Mouse (Mus musculus): ENCODE results near the gene Ankra2. TPM values are rescaled to one million over a fixed set of nuclear protein-coding genes. Genes with fewer than 3 reads are reported as not detected.

Gene Ankra2
- polyA plus RNA-seq, 1 experiment from 2014 or later = 29.7 TPM

DNA sequence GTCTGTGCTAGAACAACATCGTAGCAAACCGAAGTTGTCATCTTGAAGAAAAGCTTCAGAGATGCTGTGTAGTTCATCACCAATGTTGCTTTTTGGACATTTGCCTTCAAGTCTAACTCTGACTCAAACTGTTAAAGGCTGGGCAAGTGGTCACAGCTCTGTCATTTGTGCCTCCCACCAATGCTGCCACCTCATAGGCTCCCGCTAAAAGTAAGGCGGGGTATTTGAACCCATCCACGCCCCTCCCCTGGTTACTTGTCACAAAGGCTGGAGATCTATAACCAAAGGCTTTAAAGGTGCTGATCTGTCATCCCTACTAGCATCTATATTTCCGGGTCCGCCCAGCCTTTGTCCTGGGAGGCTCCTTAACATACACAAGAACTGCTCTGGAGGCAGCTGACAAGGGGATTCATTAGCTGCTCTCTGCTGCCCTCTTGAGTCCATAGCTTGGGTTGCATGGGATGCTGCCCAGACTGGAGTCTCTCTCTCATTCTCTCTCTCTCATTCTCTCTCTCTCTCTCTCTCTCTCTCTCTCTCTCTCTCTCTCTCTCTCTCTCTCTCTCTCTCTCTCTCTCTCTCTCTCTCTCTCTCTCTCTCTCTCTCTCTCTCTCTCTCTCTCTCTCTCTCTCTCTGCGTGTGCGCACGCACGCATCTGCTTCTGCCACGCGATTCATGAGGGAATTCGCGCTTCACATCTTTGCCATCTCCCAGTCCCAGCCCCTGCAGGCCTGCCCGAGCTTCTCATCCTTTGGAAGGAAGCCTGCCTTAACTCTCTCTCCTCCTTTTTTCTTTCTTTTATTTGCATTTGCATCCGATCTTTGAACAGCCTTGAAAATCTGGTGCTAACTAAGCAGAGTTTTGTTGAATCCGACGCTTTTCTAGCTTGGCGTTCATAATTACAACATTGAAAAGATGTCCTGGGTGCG is 36.2 kb downstream of the Ankra2 start:
- H3K4me2 ChIP-seq (ENCODE audit: low read depth, low read length) = no peak overlapping the region
- H3K27me3 ChIP-seq (ENCODE audit: control insufficient read depth, insufficient read depth, low read length) = no peaks in the 10 kb centered on the region
- H3K4me3 ChIP-seq (ENCODE audit: low read depth, low read length) = no peak overlapping the region
- H3K9me3 ChIP-seq (replicated peaks; ENCODE audit: control insufficient read depth, low read length) = no peaks in the 10 kb centered on the region
- 56% methylated on average over 21 of the region's 21 CpGs for WGBS
- H3K27ac ChIP-seq (replicated peaks; ENCODE audit: low read depth, low read length) = no peak overlapping the region
- H3K36me3 ChIP-seq (replicated peaks; ENCODE audit: control insufficient read depth, insufficient read depth, low read depth, low read length) = no peaks in the 10 kb centered on the region
- H3K9ac ChIP-seq (replicated peaks; ENCODE audit: low read length) = peak overlapping the region; percentile 22; the same call in 1 of the 2 replicates
- H3K4me1 ChIP-seq (ENCODE audit: control insufficient read depth, insufficient read depth, low read length) = no peaks in the 10 kb centered on the region
- ATAC-seq (replicated peaks; ENCODE audit: insufficient number of reproducible peaks, low FRiP score, low TSS enrichment, low read depth) (peak; percentile 60; the same call in 1 of the 2 replicates), DNase-seq (ENCODE audit: low spot score) (peak; percentile 94)

DNA sequence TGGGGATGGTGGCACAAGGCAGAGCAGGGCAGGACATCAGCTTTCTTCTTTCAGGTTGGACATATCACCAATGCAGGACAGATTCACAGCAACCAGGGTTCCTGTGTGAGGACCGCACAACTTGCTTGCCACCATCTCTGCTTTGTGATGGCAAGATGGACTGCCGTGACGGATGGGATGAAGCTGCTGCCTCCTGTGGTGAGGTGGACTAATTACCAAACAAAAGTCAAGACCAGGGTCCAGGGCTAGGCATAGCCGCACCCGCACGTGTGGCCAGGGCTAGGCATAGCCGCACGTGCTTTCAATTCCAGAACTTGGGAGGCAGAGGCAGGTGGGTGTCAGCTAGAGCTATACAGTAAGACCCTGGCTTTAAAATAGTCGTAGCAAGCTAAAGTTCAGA is 42.4 kb downstream of the Ankra2 start:
- H3K36me3 ChIP-seq (replicated peaks; ENCODE audit: control insufficient read depth, insufficient read depth, low read depth, low read length) = no peaks in the 10 kb centered on the region; the same call in 1 of the 2 replicates
- no peak overlapping the region for H3K4me2 ChIP-seq (ENCODE audit: low read depth, low read length)
- H3K4me1 ChIP-seq (ENCODE audit: control insufficient read depth, insufficient read depth, low read length) = no peaks in the 10 kb centered on the region
- H3K9ac ChIP-seq (replicated peaks; ENCODE audit: low read length) = no peak overlapping the region
- H3K27me3 ChIP-seq (ENCODE audit: control insufficient read depth, insufficient read depth, low read length) = no peaks in the 10 kb centered on the region
- WGBS = 90% methylated on average over 9 of the region's 9 CpGs
- no peak for ATAC-seq (replicated peaks; ENCODE audit: insufficient number of reproducible peaks, low FRiP score, low TSS enrichment, low read depth)
- H3K27ac ChIP-seq (replicated peaks; ENCODE audit: low read depth, low read length) = no peak overlapping the region
- no peak overlapping the region for H3K4me3 ChIP-seq (ENCODE audit: low read depth, low read length)
- H3K9me3 ChIP-seq (replicated peaks; ENCODE audit: control insufficient read depth, low read length) = no peaks in the 10 kb centered on the region
- no peak for DNase-seq (ENCODE audit: low spot score)

DNA sequence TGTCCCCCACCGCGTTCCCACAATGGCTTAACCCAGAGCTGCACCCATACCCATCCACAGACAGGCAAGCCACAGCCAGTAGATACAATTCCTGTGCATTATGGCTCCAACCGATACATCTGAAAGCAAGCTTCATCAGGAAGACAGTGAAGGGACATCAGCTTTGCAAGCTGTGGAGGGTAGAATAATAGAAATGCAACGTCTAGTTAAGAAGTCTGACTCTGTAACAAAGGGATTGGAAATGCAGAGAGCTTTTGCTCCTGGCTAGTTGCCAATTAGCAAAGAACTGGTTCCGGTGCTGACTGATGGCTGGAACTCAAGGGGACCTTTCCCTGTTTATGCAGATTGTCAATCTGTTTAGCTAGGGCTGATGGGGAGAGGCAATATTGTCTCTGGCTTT is 43.5 kb downstream of the Ankra2 start:
- Histone ChIP-seq H3K4me2 (ENCODE audit: low read depth, low read length) (no peak overlapping the region), H3K27ac (replicated peaks; ENCODE audit: low read depth, low read length) (no peak overlapping the region), H3K9me3 (replicated peaks; ENCODE audit: control insufficient read depth, low read length) (no peaks in the 10 kb centered on the region), H3K4me3 (ENCODE audit: low read depth, low read length) (no peak overlapping the region), H3K36me3 (replicated peaks; ENCODE audit: control insufficient read depth, insufficient read depth, low read depth, low read length) (peaks cover 2% of the 10 kb centered on the region), H3K9ac (replicated peaks; ENCODE audit: low read length) (no peak overlapping the region), H3K27me3 (ENCODE audit: control insufficient read depth, insufficient read depth, low read length) (no peaks in the 10 kb centered on the region), H3K4me1 (ENCODE audit: control insufficient read depth, insufficient read depth, low read length) (no peaks in the 10 kb centered on the region)
- DNase-seq (ENCODE audit: low spot score) (no peak), ATAC-seq (replicated peaks; ENCODE audit: insufficient number of reproducible peaks, low FRiP score, low TSS enrichment, low read depth) (no peak)
- 46% methylated on average over 5 of the region's 5 CpGs for WGBS

DNA sequence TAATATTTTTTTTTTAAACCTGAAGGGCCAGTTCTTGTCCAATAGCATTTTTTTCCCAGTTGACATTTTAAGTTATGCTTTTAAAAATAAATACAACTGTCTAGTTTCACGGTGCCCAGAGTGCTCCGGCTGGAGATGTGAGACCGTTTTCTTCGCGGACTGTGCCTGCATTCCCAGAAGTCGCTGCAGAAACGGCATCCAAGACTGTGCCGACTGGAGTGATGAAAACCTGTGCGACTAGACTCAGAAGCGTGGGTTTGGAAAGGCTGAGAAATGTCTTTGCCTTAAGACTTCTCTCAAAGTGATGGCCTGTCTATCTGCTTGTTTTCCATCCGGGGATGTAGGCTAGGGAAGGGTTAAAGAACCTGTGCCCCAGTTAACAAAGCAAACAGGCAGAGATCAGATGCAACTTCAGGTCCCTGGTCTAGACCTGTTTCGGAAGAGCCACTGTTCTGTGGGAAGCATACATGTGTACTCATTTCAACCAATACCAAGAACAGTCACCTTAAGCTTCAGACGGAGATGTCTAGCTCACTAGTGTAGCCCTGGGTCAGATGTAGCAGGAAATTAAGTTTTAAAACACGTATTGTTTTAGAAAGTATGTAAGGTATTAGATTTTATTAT is 44.1 kb downstream of the Ankra2 start:
- 51% methylated on average over 14 of the region's 14 CpGs for WGBS
- no peak overlapping the region for H3K4me3 ChIP-seq (ENCODE audit: low read depth, low read length)
- H3K9me3 ChIP-seq (replicated peaks; ENCODE audit: control insufficient read depth, low read length) = no peaks in the 10 kb centered on the region
- no peak overlapping the region for H3K4me2 ChIP-seq (ENCODE audit: low read depth, low read length)
- H3K9ac ChIP-seq (replicated peaks; ENCODE audit: low read length) = no peak overlapping the region
- peaks cover 2% of the 10 kb centered on the region for H3K36me3 ChIP-seq (replicated peaks; ENCODE audit: control insufficient read depth, insufficient read depth, low read depth, low read length)
- H3K27me3 ChIP-seq (ENCODE audit: control insufficient read depth, insufficient read depth, low read length) = no peaks in the 10 kb centered on the region
- ATAC-seq (replicated peaks; ENCODE audit: insufficient number of reproducible peaks, low FRiP score, low TSS enrichment, low read depth) (no peak), DNase-seq (ENCODE audit: low spot score) (no peak)
- H3K27ac ChIP-seq (replicated peaks; ENCODE audit: low read depth, low read length) = no peak overlapping the region
- H3K4me1 ChIP-seq (ENCODE audit: control insufficient read depth, insufficient read depth, low read length) = no peaks in the 10 kb centered on the region

DNA sequence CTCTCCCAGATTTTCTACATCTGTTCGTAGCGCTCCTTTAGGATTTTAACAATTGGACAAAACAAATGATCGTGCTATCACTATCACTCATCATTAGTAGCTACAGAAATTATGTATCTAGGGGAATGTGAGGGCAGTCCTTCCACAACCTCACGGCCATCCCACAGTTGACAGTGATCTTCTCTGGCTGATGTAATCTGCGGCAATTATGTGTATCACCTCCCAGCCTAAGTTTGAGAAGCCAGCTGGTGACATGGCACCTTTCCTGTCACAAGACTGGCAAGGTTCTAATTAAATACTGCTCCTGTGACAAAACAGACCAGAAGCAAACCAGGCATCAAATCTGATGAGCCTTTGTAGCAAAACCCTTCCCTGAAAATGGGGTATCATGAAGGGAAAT is 45.1 kb downstream of the Ankra2 start:
- Histone ChIP-seq H3K27me3 (ENCODE audit: control insufficient read depth, insufficient read depth, low read length) (no peaks in the 10 kb centered on the region), H3K4me1 (ENCODE audit: control insufficient read depth, insufficient read depth, low read length) (no peaks in the 10 kb centered on the region), H3K36me3 (replicated peaks; ENCODE audit: control insufficient read depth, insufficient read depth, low read depth, low read length) (peaks cover 2% of the 10 kb centered on the region), H3K9ac (replicated peaks; ENCODE audit: low read length) (no peak overlapping the region), H3K27ac (replicated peaks; ENCODE audit: low read depth, low read length) (no peak overlapping the region), H3K4me2 (ENCODE audit: low read depth, low read length) (no peak overlapping the region), H3K4me3 (ENCODE audit: low read depth, low read length) (no peak overlapping the region), H3K9me3 (replicated peaks; ENCODE audit: control insufficient read depth, low read length) (no peaks in the 10 kb centered on the region)
- WGBS = 79% methylated on average over 5 of the region's 5 CpGs
- ATAC-seq (replicated peaks; ENCODE audit: insufficient number of reproducible peaks, low FRiP score, low TSS enrichment, low read depth) (no peak), DNase-seq (ENCODE audit: low spot score) (no peak)

DNA sequence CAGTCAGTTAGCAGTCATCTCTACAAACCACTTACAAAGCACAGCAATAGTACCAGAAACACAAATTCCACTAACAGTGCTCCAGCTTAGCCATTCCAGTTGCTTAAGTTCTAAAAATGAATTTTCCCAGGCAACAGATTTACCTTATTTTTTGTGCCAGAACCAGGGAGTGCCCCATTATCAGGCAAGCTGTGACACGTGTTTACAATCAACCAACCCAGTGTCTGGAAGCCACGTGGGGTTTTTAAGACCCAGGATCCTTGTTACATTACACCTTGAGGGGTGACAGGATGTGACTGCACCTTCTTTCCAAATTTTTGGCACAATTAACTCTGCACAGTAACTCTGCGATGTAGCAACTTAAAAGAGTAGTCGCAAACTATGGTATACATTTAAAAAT is 45.9 kb downstream of the Ankra2 start:
- WGBS = 72% methylated on average over 4 of the region's 4 CpGs
- Histone ChIP-seq H3K4me2 (ENCODE audit: low read depth, low read length) (no peak overlapping the region), H3K9me3 (replicated peaks; ENCODE audit: control insufficient read depth, low read length) (no peaks in the 10 kb centered on the region), H3K4me1 (ENCODE audit: control insufficient read depth, insufficient read depth, low read length) (no peaks in the 10 kb centered on the region), H3K27me3 (ENCODE audit: control insufficient read depth, insufficient read depth, low read length) (no peaks in the 10 kb centered on the region), H3K36me3 (replicated peaks; ENCODE audit: control insufficient read depth, insufficient read depth, low read depth, low read length) (peaks cover 2% of the 10 kb centered on the region), H3K27ac (replicated peaks; ENCODE audit: low read depth, low read length) (no peak overlapping the region), H3K4me3 (ENCODE audit: low read depth, low read length) (no peak overlapping the region), H3K9ac (replicated peaks; ENCODE audit: low read length) (no peak overlapping the region)
- no peak for ATAC-seq (replicated peaks; ENCODE audit: insufficient number of reproducible peaks, low FRiP score, low TSS enrichment, low read depth)
- no peak for DNase-seq (ENCODE audit: low spot score)

DNA sequence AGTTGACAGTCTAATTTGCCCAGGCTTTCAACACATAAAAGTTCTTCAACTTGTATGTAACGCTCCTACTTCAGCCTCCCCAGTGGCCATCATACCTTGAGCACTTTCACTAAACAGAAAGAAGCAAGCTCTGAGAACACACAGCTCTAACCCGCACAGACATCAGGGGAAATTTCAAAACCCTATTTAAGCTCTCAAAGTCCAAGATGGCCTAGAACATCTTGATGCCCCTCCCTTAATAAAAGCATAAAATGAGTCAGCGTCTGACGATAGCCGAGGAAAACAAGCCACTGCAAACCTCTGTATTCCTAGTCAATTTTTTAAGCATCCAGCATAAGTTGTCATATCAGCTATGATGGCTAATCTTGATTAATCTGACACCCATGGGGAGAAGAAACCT is 48.7 kb downstream of the Ankra2 start:
- Histone ChIP-seq H3K4me3 (ENCODE audit: low read depth, low read length) (no peak overlapping the region), H3K27me3 (ENCODE audit: control insufficient read depth, insufficient read depth, low read length) (no peaks in the 10 kb centered on the region), H3K27ac (replicated peaks; ENCODE audit: low read depth, low read length) (no peak overlapping the region), H3K9ac (replicated peaks; ENCODE audit: low read length) (no peak overlapping the region), H3K36me3 (replicated peaks; ENCODE audit: control insufficient read depth, insufficient read depth, low read depth, low read length) (peaks cover 2% of the 10 kb centered on the region), H3K4me2 (ENCODE audit: low read depth, low read length) (no peak overlapping the region), H3K4me1 (ENCODE audit: control insufficient read depth, insufficient read depth, low read length) (no peaks in the 10 kb centered on the region), H3K9me3 (replicated peaks; ENCODE audit: control insufficient read depth, low read length) (no peaks in the 10 kb centered on the region)
- whole genome bisulfite sequencing = 94% methylated on average over 5 of the region's 5 CpGs
- DNase-seq (ENCODE audit: low spot score) = no peak
- no peak for ATAC-seq (replicated peaks; ENCODE audit: insufficient number of reproducible peaks, low FRiP score, low TSS enrichment, low read depth)

DNA sequence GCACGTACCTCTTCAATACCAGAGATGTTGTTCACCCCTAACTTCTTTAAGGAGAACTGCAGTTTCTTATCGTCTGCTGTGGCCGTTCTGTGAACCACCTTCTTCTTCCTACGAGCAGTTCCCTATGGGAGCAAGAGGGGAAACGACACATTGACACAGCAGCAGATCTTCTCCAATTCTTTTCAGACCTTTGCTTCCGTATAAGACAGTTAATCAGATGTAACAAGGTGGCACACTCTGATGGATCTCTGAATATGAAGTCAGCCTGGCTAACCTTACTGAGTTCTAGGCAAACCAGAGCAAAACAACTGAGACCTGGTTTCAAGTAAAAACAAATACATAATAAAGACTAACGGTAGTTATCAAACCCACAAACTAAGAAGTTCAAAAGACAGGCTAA is 50.8 kb downstream of the Ankra2 start:
- H3K27me3 ChIP-seq (ENCODE audit: control insufficient read depth, insufficient read depth, low read length) = no peaks in the 10 kb centered on the region
- DNase-seq (ENCODE audit: low spot score) (no peak), ATAC-seq (replicated peaks; ENCODE audit: insufficient number of reproducible peaks, low FRiP score, low TSS enrichment, low read depth) (no peak)
- 81% methylated on average over 7 of the region's 7 CpGs for WGBS
- H3K9me3 ChIP-seq (replicated peaks; ENCODE audit: control insufficient read depth, low read length) = no peaks in the 10 kb centered on the region
- peaks cover 2% of the 10 kb centered on the region for H3K36me3 ChIP-seq (replicated peaks; ENCODE audit: control insufficient read depth, insufficient read depth, low read depth, low read length)
- H3K4me2 ChIP-seq (ENCODE audit: low read depth, low read length) = no peak overlapping the region
- H3K27ac ChIP-seq (replicated peaks; ENCODE audit: low read depth, low read length) = no peak overlapping the region
- H3K4me3 ChIP-seq (ENCODE audit: low read depth, low read length) = no peak overlapping the region
- no peak overlapping the region for H3K9ac ChIP-seq (replicated peaks; ENCODE audit: low read length)
- H3K4me1 ChIP-seq (ENCODE audit: control insufficient read depth, insufficient read depth, low read length) = no peaks in the 10 kb centered on the region

Data from embryonic facial prominence, embryonic 11.5 days (tissue).